Comparison of ENCODE assay signal across 17 mouse cellular contexts in the genomic region with DNA sequence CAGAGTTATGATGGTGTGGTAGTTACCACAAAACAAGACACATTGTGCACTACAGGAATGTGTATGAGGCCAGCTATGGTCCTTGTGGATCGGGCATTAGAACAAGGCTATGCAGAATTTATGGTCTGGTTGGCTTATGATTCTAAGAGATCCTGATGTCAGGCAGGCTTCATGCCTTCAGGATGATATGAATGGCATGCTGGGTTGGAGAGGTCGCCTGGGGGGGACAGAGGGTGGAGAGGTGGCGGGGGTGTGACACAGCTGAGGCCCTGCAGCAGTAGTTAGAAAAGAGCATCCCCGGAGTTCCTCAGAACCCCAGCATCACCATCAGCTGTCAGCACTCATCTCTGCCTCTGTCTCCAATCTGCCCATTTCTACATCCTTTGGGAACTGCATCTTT.
"Had no signal": no experiment of that assay in that cellular context is flagged by ENCODE, and none has a peak within 500 bp of the region (broad histone marks: within the 10 kb centered on the region; RNA-seq: fewer than 3 reads in every experiment).

No protein-coding gene starts in this region.

- H3K9ac ChIP-seq: liver, embryonic 14.5 days; lung, embryonic 14.5 days; neural tube, embryonic 13.5 days; neural tube, embryonic 15.5 days had no signal

- DNase-seq: lung, adult 18-20 months; lung, embryonic 14.5 days; lung, postnatal 10 days; lung, postnatal 4 days; right cerebral cortex, adult 18-20 months; right cerebral cortex, postnatal 25 days; right cerebral cortex, postnatal 4 days; spleen, adult 18-20 months; thymus, adult 18-20 months; thymus, postnatal 14 days; thymus, postnatal 36 days had no signal

- H3K27me3 ChIP-seq: neural tube, embryonic 13.5 days; neural tube, embryonic 15.5 days had no signal

- H3K36me3 ChIP-seq: neural tube, embryonic 13.5 days; neural tube, embryonic 15.5 days had no signal

- H3K9me3 ChIP-seq: neural tube, embryonic 13.5 days; neural tube, embryonic 15.5 days had no signal

- H3K27ac ChIP-seq: liver, embryonic 14.5 days; neural tube, embryonic 13.5 days; neural tube, embryonic 15.5 days had no signal

- H3K4me3 ChIP-seq: myocyte; neural tube, embryonic 13.5 days; neural tube, embryonic 15.5 days had no signal

- ATAC-seq: midbrain, embryonic 16.5 days had no signal

- H3K4me2 ChIP-seq: lung, embryonic 14.5 days; midbrain, embryonic 11.5 days; neural tube, embryonic 13.5 days; neural tube, embryonic 15.5 days had no signal
